8 mouse cellular contexts compared by ENCODE assay signal in the genomic region with DNA sequence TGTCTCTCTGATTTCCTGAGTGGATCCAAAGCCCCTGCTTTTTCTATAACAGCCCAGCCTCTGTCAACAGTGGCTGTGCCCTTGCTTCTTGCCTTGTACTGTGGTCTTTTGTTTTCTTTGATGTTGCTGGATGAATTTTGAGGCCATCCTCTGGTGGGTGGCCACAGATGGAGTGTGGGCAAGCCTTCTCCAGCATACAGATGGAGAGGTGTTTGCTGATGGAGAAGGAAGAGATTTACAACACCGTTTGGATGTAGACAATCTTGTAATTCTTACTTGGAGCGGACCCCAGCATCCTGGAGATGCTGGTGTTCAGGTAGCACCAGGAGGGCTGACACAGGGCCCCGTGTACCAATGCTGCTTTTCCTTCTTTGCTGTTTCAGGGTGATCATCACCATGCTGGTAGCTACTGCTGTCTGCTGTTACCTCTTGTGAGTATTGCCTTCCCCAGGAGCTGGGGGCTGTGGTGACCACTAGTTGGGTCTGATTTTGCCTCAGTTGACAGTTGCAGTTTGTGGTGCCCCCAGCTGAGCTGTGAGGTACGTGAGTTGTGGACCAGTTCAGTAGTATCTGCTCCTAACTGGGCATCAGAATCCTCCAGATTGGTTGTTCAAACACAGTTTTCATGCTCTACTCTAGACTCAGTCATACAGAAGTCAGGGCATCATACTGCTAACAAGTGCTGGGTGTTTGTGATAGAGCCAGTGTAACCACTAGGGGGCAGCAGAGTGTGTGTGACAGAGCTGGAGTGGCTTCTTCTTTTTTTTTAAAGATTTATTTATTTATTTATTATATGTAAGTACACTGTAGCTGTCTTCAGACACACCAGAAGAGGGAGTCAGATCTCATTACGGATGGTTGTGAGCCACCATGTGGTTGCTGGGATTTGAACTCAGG. TPM values are rescaled to one million over a fixed set of nuclear protein-coding genes. Genes with fewer than 3 reads are reported as not detected.
DNase-seq lines count a peak whose midpoint lies in the region; ATAC-seq and TF ChIP-seq lines count a peak whose summit lies in the region.

No protein-coding gene starts in this region.

- H3K79me2 ChIP-seq in CH12.LX (replicated peaks; ENCODE audit: control insufficient read depth, extremely low read depth, insufficient read depth, poor library complexity, severe bottlenecking), result no peaks in the 10 kb centered on the region

- ATAC-seq in activated CD4-positive, CD25-positive, alpha-beta regulatory T cell, adult 4 months, result peak; percentile 36

- TF ChIP-seq CTCF in CH12.LX (conservative IDR thresholded peaks at IDR 0.05 in 1 of 2, IDR thresholded peaks at IDR 0.05 in 1 of 2; ENCODE audit: low read depth in 2 of 2, low read length in 2 of 2), result peak; percentile 71 to 73

- no peak for TF ChIP-seq POLR2A in CH12.LX (IDR thresholded peaks at IDR 0.05; ENCODE audit: low read depth, low read length)

- no peak overlapping the region for H3K4me3 ChIP-seq in CH12.LX (replicated peaks in 1 of 3; ENCODE audit: low read depth in 2 of 3, low read length in 2 of 3, poor library complexity in 1 of 3)

- peak; percentile 56 for TF ChIP-seq RAD21 in CH12.LX (IDR thresholded peaks at IDR 0.05; ENCODE audit: low read depth, low read length)

- no peak overlapping the region for H3K4me2 ChIP-seq in CH12.LX (ENCODE audit: insufficient read depth, low read depth, poor library complexity, severe bottlenecking)

- in situ Hi-C loops in CH12.LX (cut with MboI; ENCODE audit: low pct_ligation_motif_present, low pct_unique_long_range_greater_than_20kb, low sequenced_read_pairs), result loop anchor here (5.0 to 25.0 kb wide), 2 partner anchors 78 to 352 kb away; no protein-coding TSS in a partner anchor

- H3K36me3 ChIP-seq in CH12.LX (replicated peaks in 1 of 2; ENCODE audit: control insufficient read depth in 1 of 2, insufficient read depth in 1 of 2, low read length in 1 of 2), result peaks cover 0 to 4% of the 10 kb centered on the region in 2 experiments

- no peak overlapping the region for H3K9ac ChIP-seq in CH12.LX (ENCODE audit: insufficient read depth, low read depth)

- peaks cover 0 to 18% of the 10 kb centered on the region in 2 experiments; a peak in 2 of 4 replicates for H3K4me1 ChIP-seq in CH12.LX (ENCODE audit: control insufficient read depth in 1 of 2, insufficient read depth in 2 of 2)

- no peak for TF ChIP-seq EP300 in CH12.LX (IDR thresholded peaks at IDR 0.05; ENCODE audit: low read length)

- dilution Hi-C loops in CH12.LX (cut with MboI; ENCODE audit: extremely low pct_ligation_motif_present, extremely low pct_unique_long_range_greater_than_20kb, low sequenced_read_pairs), result no loop called here

- H3K27ac ChIP-seq in CH12.LX (ENCODE audit: insufficient read depth, low read depth), result no peak overlapping the region

- peak; percentile 84 for DNase-seq in CH12.LX (ENCODE audit: extremely low read depth)
- DNase-seq in embryo, embryonic 10 days (ENCODE audit: low spot score), result peak; percentile 87
- peak; percentile 45 for DNase-seq in gastrocnemius, postnatal 25 days
- peak; percentile 91 for DNase-seq in layer of hippocampus, adult 11-12 months (ENCODE audit: low spot score)
- peak; percentile 77 for DNase-seq in lung, postnatal 25 days (ENCODE audit: low spot score)
- DNase-seq in right cerebral cortex, adult 18-20 months, result peak; percentile 76
- DNase-seq in yolk sac, embryonic 10.5 days (ENCODE audit: low spot score), result peak; percentile 16

- peaks cover 6% of the 10 kb centered on the region for H3K27me3 ChIP-seq in CH12.LX (replicated peaks)

- H3K9me3 ChIP-seq in CH12.LX (replicated peaks; ENCODE audit: low read length), result no peaks in the 10 kb centered on the region

TF ChIP-seq in CH12.LX, 34 proteins besides CTCF, POLR2A, EP300 and RAD21:
- TF ChIP-seq E2F4 (IDR thresholded peaks at IDR 0.05; ENCODE audit: insufficient replicate concordance, low read depth, low read length) (no peak), JUN (IDR thresholded peaks at IDR 0.05; ENCODE audit: insufficient read depth, low read depth, low read length) (no peak), MXI1 (IDR thresholded peaks at IDR 0.05; ENCODE audit: low read depth, low read length) (no peak), CHD2 (IDR thresholded peaks at IDR 0.05; ENCODE audit: low read length) (no peak), ZNF384 (IDR thresholded peaks at IDR 0.05; ENCODE audit: low read depth, low read length) (peak; percentile 91), ZKSCAN1 (IDR thresholded peaks at IDR 0.05; ENCODE audit: borderline replicate concordance, low read depth, low read length) (no peak), NRF1 (IDR thresholded peaks at IDR 0.05; ENCODE audit: low read depth, low read length) (no peak), SMC3 (IDR thresholded peaks at IDR 0.05; ENCODE audit: low read depth, low read length) (peak; percentile 50), MYC (IDR thresholded peaks at IDR 0.05; ENCODE audit: low read depth, low read length) (no peak), ZMIZ1 (IDR thresholded peaks at IDR 0.05; ENCODE audit: low read depth, low read length) (no peak), PAX5 (IDR thresholded peaks at IDR 0.05; ENCODE audit: low read length) (no peak), USF2 (conservative IDR thresholded peaks at IDR 0.05; ENCODE audit: low read depth, low read length) (no peak)

RNA-seq across cellular contexts. Expression of a gene that starts 1.7 kb away (rescaled TPM):
- total RNA-seq in CH12.LX (2012; rRNA removed) (not detected in 2 replicates), CH12.LX (2014; rRNA removed) (not detected in 2 replicates)
- polyA plus RNA-seq in CH12.LX (2012; ENCODE audit: insufficient read length, low read depth), result not detected in 2 replicates
- polyA plus RNA-seq in activated CD4-positive, CD25-positive, alpha-beta regulatory T cell, adult 4 months (2017; shearing (Covaris generic)), result not detected
- 10 to 100 TPM; 43.0 to 45.0 TPM for total RNA-seq in gastrocnemius, postnatal 25 days (2021)

RNA-seq across cellular contexts. Expression of a gene that starts 15.5 kb away (rescaled TPM):
- total RNA-seq in CH12.LX (2012; rRNA removed) (8.1 and 13.7 TPM in 2 replicates), CH12.LX (2014; rRNA removed) (3.8 and 5.6 TPM in 2 replicates)
- polyA plus RNA-seq in CH12.LX (2012; ENCODE audit: insufficient read length, low read depth), result 9.4 and 14.2 TPM in 2 replicates
- polyA plus RNA-seq in activated CD4-positive, CD25-positive, alpha-beta regulatory T cell, adult 4 months (2017; shearing (Covaris generic)), result 10 to 100 TPM; 35.8 to 39.8 TPM
- 10 to 100 TPM; 14.0 to 15.0 TPM for total RNA-seq in gastrocnemius, postnatal 25 days (2021)

RNA-seq across cellular contexts. Expression of a gene that starts 33.5 kb away (rescaled TPM):
- total RNA-seq in CH12.LX (2012; rRNA removed) (0.46 and 0.72 TPM in 2 replicates), CH12.LX (2014; rRNA removed) (not detected in 2 replicates)
- not detected in 2 replicates for polyA plus RNA-seq in CH12.LX (2012; ENCODE audit: insufficient read length, low read depth)
- under 1 TPM in 1 of 2 experiments, not detected in 1; 0.83 TPM for polyA plus RNA-seq in activated CD4-positive, CD25-positive, alpha-beta regulatory T cell, adult 4 months (2017; shearing (Covaris generic))
- 10 to 100 TPM; 19.7 to 35.5 TPM for total RNA-seq in gastrocnemius, postnatal 25 days (2021)

RNA-seq across cellular contexts. Expression of a gene that starts 50.3 kb away (rescaled TPM):
- total RNA-seq in CH12.LX (2012; rRNA removed) (not detected in 2 replicates), CH12.LX (2014; rRNA removed) (not detected in 2 replicates)
- not detected in 2 replicates for polyA plus RNA-seq in CH12.LX (2012; ENCODE audit: insufficient read length, low read depth)
- polyA plus RNA-seq in activated CD4-positive, CD25-positive, alpha-beta regulatory T cell, adult 4 months (2017; shearing (Covaris generic)), result not detected
- total RNA-seq in gastrocnemius, postnatal 25 days (2021), result not detected

RNA-seq across cellular contexts. Expression of a gene that starts 54.6 kb away (rescaled TPM):
- 23.6 and 28.0 TPM in 2 replicates for total RNA-seq in CH12.LX (2012; rRNA removed)
- total RNA-seq in CH12.LX (2014; rRNA removed), result 11.5 and 12.8 TPM in 2 replicates
- polyA plus RNA-seq in CH12.LX (2012; ENCODE audit: insufficient read length, low read depth), result 9.7 and 10.7 TPM in 2 replicates
- polyA plus RNA-seq in activated CD4-positive, CD25-positive, alpha-beta regulatory T cell, adult 4 months (2017; shearing (Covaris generic)), result 1 to 10 TPM; 2.1 to 3.3 TPM
- total RNA-seq in gastrocnemius, postnatal 25 days (2021), result 10 to 100 TPM; 21.0 to 23.0 TPM

Comparison
In these comparisons a context has a peak if more than half of its experiments do, and no peak if none do; other contexts are left out.
1. DNase-seq: peak in every context shown above with its lines; median percentile 91 in layer of hippocampus, adult 11-12 months; 87 in embryo, embryonic 10 days; 84 in CH12.LX; 77 in lung, postnatal 25 days; 76 in right cerebral cortex, adult 18-20 months; 45 in gastrocnemius, postnatal 25 days; 16 in yolk sac, embryonic 10.5 days.
2. RNA of a gene that starts 1.7 kb away (total RNA-seq): 43.0 to 45.0 TPM in gastrocnemius, postnatal 25 days; not detected in CH12.LX; every median in the first group is over 10 times any median in the second.
3. RNA of a gene that starts 33.5 kb away (total RNA-seq): 19.7 to 35.5 TPM in gastrocnemius, postnatal 25 days; 0.46 to 0.72 TPM in CH12.LX; every median in the first group is over 10 times any median in the second.